Mouse (Mus musculus) forebrain, embryonic 12.5 days (tissue): ENCODE measurements at regions not wholly inside any gene's neighbourhood (a gene's known extent, or its start where the extent isn't known, plus 50 kb on each side); places are given as distances from the start of the nearest gene placed in this dataset.
"Not testable (repeated sequence)": the region's sequence is repeated elsewhere in the genome, so short reads cannot be mapped to it uniquely, and the experiment has no call there.

Source experiments
- ATAC-seq: fragments of 200-750 bp; cut with Nextera tagmentation; 2 replicates; pipeline ENCODE4 v1.8.0; 2017; ENCODE audit warnings: moderate TSS enrichment; ENCODE audit not compliant: low FRiP score
- H3K27ac ChIP-seq: fragments of 300-500 bp; sonication (generic); 2 replicates; pipeline ENCODE4 v1.5.1; 2016; ENCODE audit warnings: mild to moderate bottlenecking
- H3K27me3 ChIP-seq: fragments of 300-500 bp; sonication (generic); 2 replicates; pipeline ENCODE4 v1.6.1; 2016; ENCODE audit warnings: mild to moderate bottlenecking
- H3K36me3 ChIP-seq: fragments of 300-500 bp; sonication (generic); replicated peaks from 2 replicates; pipeline ENCODE4 v1.6.1; 2016; ENCODE audit warnings: mild to moderate bottlenecking
- H3K4me1 ChIP-seq: fragments of 300-500 bp; sonication (generic); 2 replicates; pipeline ENCODE4 v1.6.1; 2016
- H3K4me2 ChIP-seq: fragments of 300-500 bp; sonication (generic); 2 replicates; pipeline ENCODE4 v1.6.1; 2016; ENCODE audit warnings: mild to moderate bottlenecking, moderate library complexity
- H3K4me3 ChIP-seq: fragments of 300-500 bp; sonication (generic); replicated peaks from 2 replicates; pipeline ENCODE4 v1.5.1; 2016; ENCODE audit warnings: mild to moderate bottlenecking
- H3K9ac ChIP-seq: fragments of 300-500 bp; sonication (generic); 2 replicates; pipeline ENCODE4 v1.6.1; 2016; ENCODE audit warnings: mild to moderate bottlenecking
- H3K9me3 ChIP-seq: fragments of 300-500 bp; sonication (generic); 2 replicates; pipeline ENCODE4 v1.6.1; 2016
- WGBS: fragments of 180-500 bp; shearing (Covaris S2); methylation state at CpG from one replicate; pipeline ENCODE4 v1.1.7; 2016; 5-methylcytosine and 5-hydroxymethylcytosine counted together

- H3K9me3 ChIP-seq, result no peaks in the 10 kb centered on the region
- ATAC-seq, result no peak
- no peak overlapping the region for H3K4me2 ChIP-seq
- H3K9ac ChIP-seq, result no peak overlapping the region
- H3K27me3 ChIP-seq, result no peaks in the 10 kb centered on the region
- no peaks in the 10 kb centered on the region for H3K4me1 ChIP-seq
- WGBS, result 85% methylated on average over 1 of the region's 1 CpGs
- no peaks in the 10 kb centered on the region for H3K36me3 ChIP-seq
- H3K27ac ChIP-seq, result no peak overlapping the region
- H3K4me3 ChIP-seq, result no peak overlapping the region
Measured at GRCm38 (mm10) chr3:113105979-113106378, 152.7 kb downstream of the Amy2a5 start.

DNA sequence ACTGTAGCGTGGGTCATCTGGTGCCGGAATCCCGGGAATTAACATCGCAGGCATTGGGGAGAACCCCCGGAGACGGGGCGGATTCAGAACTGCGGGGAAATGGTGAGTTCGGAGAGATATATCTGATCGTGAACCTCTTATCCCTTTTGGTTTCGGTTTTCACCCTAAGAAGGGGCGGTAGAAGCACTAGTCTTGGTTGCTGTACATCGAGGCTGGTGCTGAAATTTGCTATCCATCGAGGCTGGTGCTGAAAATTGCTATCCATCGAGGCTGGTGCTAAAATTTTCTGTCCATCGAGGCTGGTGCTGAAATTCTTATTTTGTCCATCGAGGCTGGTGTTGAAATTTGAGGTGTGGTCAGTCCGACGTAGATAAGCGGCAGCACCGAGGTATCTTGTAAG, 167.8 kb downstream of the Amy2a5 start:
- H3K27ac ChIP-seq, ATAC-seq, H3K4me1 ChIP-seq, H3K36me3 ChIP-seq, H3K4me2 ChIP-seq, H3K9ac ChIP-seq, H3K27me3 ChIP-seq, H3K4me3 ChIP-seq, H3K9me3 ChIP-seq: not testable (repeated sequence)
- WGBS, result 88% methylated on average over 21 of the region's 21 CpGs

- H3K27me3 ChIP-seq, result no peaks in the 10 kb centered on the region
- no peaks in the 10 kb centered on the region for H3K9me3 ChIP-seq
- H3K4me2 ChIP-seq, result no peak overlapping the region
- H3K27ac ChIP-seq, result no peak overlapping the region
- no peaks in the 10 kb centered on the region for H3K36me3 ChIP-seq
- H3K4me1 ChIP-seq, result no peaks in the 10 kb centered on the region
- H3K9ac ChIP-seq, result no peak overlapping the region
- WGBS, result 0% methylated on average over 1 of the region's 1 CpGs
- H3K4me3 ChIP-seq, result no peak overlapping the region
- ATAC-seq, result peak; percentile 48; the same call in 1 of the 2 replicates
Measured at GRCm38 (mm10) chr3:113080704-113081103, 177.9 kb downstream of the Amy2a5 start.
